Mouse (Mus musculus) kidney, postnatal 0 days (tissue): ENCODE measurements around the gene Fbxl17. TPM values are rescaled to one million over a fixed set of nuclear protein-coding genes. Genes with fewer than 3 reads are reported as not detected.

ENCODE experiments used
- ATAC-seq: fragments of 200-750 bp; cut with Nextera tagmentation; replicated peaks from 2 replicates; pipeline ENCODE4 v1.8.0; 2017; ENCODE audit warnings: low read depth, moderate number of reproducible peaks, moderate TSS enrichment, moderate library complexity; ENCODE audit not compliant: low FRiP score
- DNase-seq: peaks from one replicate; pipeline ENCODE4 v3.0.0-alpha.2; 2016; ENCODE audit warnings: low spot score
- H3K27ac ChIP-seq: fragments of 300-500 bp; sonication (generic); 2 replicates; pipeline ENCODE4 v1.5.1; 2014; ENCODE audit warnings: mild to moderate bottlenecking
- H3K27me3 ChIP-seq: fragments of 300-500 bp; sonication (generic); 2 replicates; pipeline ENCODE4 v1.6.1; 2014; ENCODE audit warnings: low read length, mixed read lengths; ENCODE audit not compliant: insufficient read depth
- H3K36me3 ChIP-seq: fragments of 300-500 bp; sonication (generic); 2 replicates; pipeline ENCODE4 v1.6.1; 2014; ENCODE audit warnings: low read length, mixed read lengths; ENCODE audit not compliant: insufficient read depth
- H3K4me1 ChIP-seq: fragments of 300-500 bp; sonication (generic); replicated peaks from 2 replicates; pipeline ENCODE4 v1.6.1; 2014; ENCODE audit warnings: antibody characterized with exemption, low read length, mixed read lengths; ENCODE audit not compliant: insufficient read depth
- H3K4me2 ChIP-seq: fragments of 300-500 bp; sonication (generic); 2 replicates; pipeline ENCODE4 v1.6.1; 2014; ENCODE audit warnings: mild to moderate bottlenecking, low read length, moderate library complexity, mixed read lengths
- H3K4me3 ChIP-seq: fragments of 300-500 bp; sonication (generic); replicated peaks from 2 replicates; pipeline ENCODE4 v1.5.1; 2014; ENCODE audit warnings: low read depth, low read length
- H3K9ac ChIP-seq: fragments of 300-500 bp; sonication (generic); 2 replicates; pipeline ENCODE4 v1.6.1; 2014; ENCODE audit warnings: low read depth, low read length
- H3K9me3 ChIP-seq: fragments of 300-500 bp; sonication (generic); replicated peaks from 2 replicates; pipeline ENCODE4 v1.6.1; 2016; ENCODE audit warnings: low read length, inconsistent platforms, mixed read lengths
- CTCF ChIP-seq: IDR thresholded peaks from 2 replicates; pipeline ENCODE4 v1.5.1; 2016; ENCODE audit warnings: antibody characterized with exemption, low read depth, mild to moderate bottlenecking, moderate library complexity
- WGBS: fragments of 180-500 bp; shearing (Covaris S2); extraction: QIAGEN DNeasy Blood & Tissue Kit; methylation state at CpG from one replicate; pipeline ENCODE4 v1.1.7; 2014; 5-methylcytosine and 5-hydroxymethylcytosine counted together
- polyA plus RNA-seq: library from polyadenylated mRNA; unstranded; fragments of >200 nt; fragmentation: Nextera tagmentation; extraction: Ambion mirVana; gene quantifications from 2 replicates; pipeline ENCODE4 v1.2.1, GENCODE M21; 2015

Gene Fbxl17
- polyA plus RNA-seq, 1 experiment from 2014 or later = 9.0 TPM

- Histone ChIP-seq H3K27me3 (no peaks in the 10 kb centered on the region), H3K4me2 (no peak overlapping the region), H3K9ac (no peak overlapping the region), H3K4me1 (no peaks in the 10 kb centered on the region), H3K4me3 (no peak overlapping the region), H3K36me3 (no peaks in the 10 kb centered on the region), H3K27ac (no peak overlapping the region), H3K9me3 (no peaks in the 10 kb centered on the region)
- DNase-seq (no peak), ATAC-seq (no peak)
- WGBS = 69% methylated on average over 1 of the region's 1 CpGs
- no peak for TF ChIP-seq CTCF
Observed at GRCm38 (mm10) chr17:63465239-63465638, 34.6 kb downstream of the Fbxl17 start.

GRCm38 (mm10) chr17:63462512-63462911 lies 37.3 kb downstream of the Fbxl17 start:
- WGBS = 49% methylated on average over 7 of the region's 7 CpGs
- H3K36me3 ChIP-seq = no peaks in the 10 kb centered on the region

GRCm38 (mm10) chr17:63459712-63460495 lies 39.9 kb downstream of the Fbxl17 start:
- Histone ChIP-seq H3K4me1 (no peaks in the 10 kb centered on the region), H3K36me3 (no peaks in the 10 kb centered on the region), H3K4me3 (no peak overlapping the region), H3K27me3 (no peaks in the 10 kb centered on the region), H3K9ac (no peak overlapping the region), H3K4me2 (no peak overlapping the region), H3K27ac (no peak overlapping the region), H3K9me3 (no peaks in the 10 kb centered on the region)
- DNase-seq (no peak), ATAC-seq (no peak)
- TF ChIP-seq CTCF = no peak
- WGBS = 78% methylated on average over 9 of the region's 9 CpGs

More at GRCm38 (mm10) chr17:63462512-63462911, 37.3 kb downstream of the Fbxl17 start:
- H3K4me1 ChIP-seq = no peaks in the 10 kb centered on the region
- no peak overlapping the region for H3K27ac ChIP-seq
- no peak for TF ChIP-seq CTCF
- ATAC-seq (no peak), DNase-seq (peak; percentile 7)
- no peak overlapping the region for H3K9ac ChIP-seq
- no peak overlapping the region for H3K4me2 ChIP-seq
- no peak overlapping the region for H3K4me3 ChIP-seq
- H3K9me3 ChIP-seq = no peaks in the 10 kb centered on the region
- H3K27me3 ChIP-seq = no peaks in the 10 kb centered on the region

- H3K9me3 ChIP-seq = no peaks in the 10 kb centered on the region
- TF ChIP-seq CTCF = no peak
- no peaks in the 10 kb centered on the region for H3K4me1 ChIP-seq
- H3K4me3 ChIP-seq = no peak overlapping the region
- H3K4me2 ChIP-seq = no peak overlapping the region
- H3K27me3 ChIP-seq = no peaks in the 10 kb centered on the region
- DNase-seq (no peak), ATAC-seq (no peak)
- no peak overlapping the region for H3K9ac ChIP-seq
- no peak overlapping the region for H3K27ac ChIP-seq
- 95% methylated on average over 3 of the region's 3 CpGs for WGBS
- H3K36me3 ChIP-seq = no peaks in the 10 kb centered on the region
Observed at GRCm38 (mm10) chr17:63458052-63458451, 41.8 kb downstream of the Fbxl17 start.

- 67% methylated on average over 10 of the region's 10 CpGs for WGBS
Observed at GRCm38 (mm10) chr17:63451311-63452006, 48.4 kb downstream of the Fbxl17 start.

GRCm38 (mm10) chr17:63447691-63448090 lies 52.1 kb downstream of the Fbxl17 start:
- ATAC-seq = no peak
- WGBS = 81% methylated on average over 10 of the region's 10 CpGs
- no peak overlapping the region for H3K4me3 ChIP-seq
- TF ChIP-seq CTCF = no peak
- no peaks in the 10 kb centered on the region for H3K27me3 ChIP-seq
- no peaks in the 10 kb centered on the region for H3K36me3 ChIP-seq
- no peaks in the 10 kb centered on the region for H3K9me3 ChIP-seq
- no peaks in the 10 kb centered on the region for H3K4me1 ChIP-seq
- H3K27ac ChIP-seq = no peak overlapping the region
- no peak for DNase-seq
- no peak overlapping the region for H3K9ac ChIP-seq
- no peak overlapping the region for H3K4me2 ChIP-seq

More at GRCm38 (mm10) chr17:63451311-63452006, 48.4 kb downstream of the Fbxl17 start:
- no peak for TF ChIP-seq CTCF
- Histone ChIP-seq H3K27ac (no peak overlapping the region), H3K36me3 (no peaks in the 10 kb centered on the region), H3K27me3 (no peaks in the 10 kb centered on the region), H3K4me3 (no peak overlapping the region), H3K4me1 (no peaks in the 10 kb centered on the region), H3K4me2 (no peak overlapping the region), H3K9me3 (no peaks in the 10 kb centered on the region), H3K9ac (no peak overlapping the region)
- DNase-seq (peak; percentile 14), ATAC-seq (no peak)
